Mouse (Mus musculus) erythroid progenitor cell, adult 5-6 weeks (primary cell): ENCODE measurements around the gene Dcst2. TPM values are rescaled to one million over a fixed set of nuclear protein-coding genes. Genes with fewer than 3 reads are reported as not detected.

Experiments
- ATAC-seq: replicated peaks from 2 replicates; pipeline ENCODE4 v1.8.0; 2016; ENCODE audit warnings: moderate number of reproducible peaks, mild to moderate bottlenecking, moderate TSS enrichment, inconsistent platforms; ENCODE audit not compliant: poor library complexity, low FRiP score, severe bottlenecking
- total RNA-seq, 2 experiments: library from RNA; stranded (forward) in 1 of 2; stranded (reverse) in 1 of 2; fragments of 150-400 nt in 1 of 2; fragments of 186-747, 209-891 nt in 1 of 2; gene quantifications; 2 replicates each; pipeline versions ENCODE4 v1.2.3 to v1.2.4; 2015 to 2017; ENCODE audit warnings: low replicate concordance in 2 of 2

Dcst2 gene
- total RNA-seq, 2 experiments from 2014 or later: not detected

DNA sequence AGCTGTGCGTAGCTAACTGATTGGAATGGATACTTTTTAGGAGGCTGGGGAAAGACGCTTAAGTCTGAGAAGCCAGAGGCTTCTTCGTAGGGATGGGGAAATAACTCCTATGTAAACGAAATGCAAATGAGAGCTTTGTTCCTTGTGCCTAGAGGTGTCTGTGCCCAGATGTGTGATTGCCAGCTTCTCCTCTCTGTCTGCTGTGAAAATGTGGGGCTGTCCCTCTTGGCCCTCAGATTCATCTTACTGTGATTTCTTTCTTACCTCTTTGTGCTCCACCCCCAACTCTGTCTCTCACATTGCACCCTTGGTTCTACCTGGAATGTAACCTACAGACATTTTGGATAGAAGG lies 34.9 kb downstream of the Dcst2 start:
- ATAC-seq: no peak

DNA sequence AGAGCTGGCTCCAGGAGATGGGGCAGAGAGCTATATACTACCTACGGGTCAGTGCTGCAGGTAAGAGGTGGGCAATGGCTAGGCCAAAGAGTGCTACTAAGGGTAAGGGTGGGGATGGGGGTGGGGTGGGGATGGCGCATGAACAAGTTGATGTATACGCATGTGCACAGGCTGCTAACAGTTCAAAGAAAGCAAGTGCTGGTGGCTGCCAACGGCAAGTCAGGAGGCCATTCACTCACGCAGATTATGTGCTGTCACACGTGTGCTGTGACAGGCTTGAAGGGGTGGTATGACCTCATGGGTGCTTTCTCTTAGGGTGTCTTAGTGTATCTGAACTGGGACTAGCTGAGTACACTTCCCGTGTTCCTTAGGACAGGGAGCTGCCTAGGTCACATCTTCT lies 39.6 kb downstream of the Dcst2 start:
- no peak for ATAC-seq

DNA sequence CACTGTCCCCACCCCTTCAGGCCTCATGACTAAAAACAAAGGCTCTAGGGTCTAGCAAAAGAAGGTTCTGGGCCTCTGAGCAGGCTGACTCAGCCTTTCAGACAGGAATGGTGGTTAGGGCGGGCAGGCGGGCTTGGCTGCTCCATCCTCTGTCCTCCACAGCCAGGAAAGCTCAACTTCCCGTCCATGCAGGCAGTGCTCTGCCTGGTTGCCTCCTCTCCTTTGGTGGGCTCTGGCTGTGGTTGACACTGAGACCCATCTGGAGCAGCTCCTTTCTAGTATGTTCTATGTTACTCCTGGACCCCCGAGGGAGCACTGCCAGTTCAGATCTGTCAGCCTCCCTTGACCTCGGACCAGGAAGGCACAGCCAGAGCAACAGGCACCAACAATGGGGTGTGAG lies 40.9 kb downstream of the Dcst2 start, which contains the start of gene Lenep:
TSS of gene Lenep (minus strand) at position 101 of the 400 bp plus-strand sequence.
- no peak for ATAC-seq

DNA sequence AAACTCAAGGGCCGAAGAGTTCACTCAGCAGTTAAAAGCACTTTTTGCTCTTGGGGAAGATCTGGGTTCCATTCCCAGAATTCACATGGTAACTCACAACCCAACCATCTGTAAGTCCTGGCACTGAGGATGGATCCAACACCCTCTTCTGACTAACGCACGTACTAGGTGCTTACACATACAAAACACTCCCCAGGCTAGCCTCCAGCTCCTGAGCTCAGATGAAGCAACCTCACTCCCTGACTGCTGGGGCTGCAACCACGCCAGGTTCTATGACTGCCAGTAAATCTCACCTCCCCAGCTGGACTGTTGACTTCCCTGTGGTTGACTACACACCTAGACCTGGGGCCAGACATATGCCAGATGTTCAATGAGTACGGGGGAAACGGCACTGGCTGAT lies 45.1 kb downstream of the Dcst2 start:
- ATAC-seq: no peak

DNA sequence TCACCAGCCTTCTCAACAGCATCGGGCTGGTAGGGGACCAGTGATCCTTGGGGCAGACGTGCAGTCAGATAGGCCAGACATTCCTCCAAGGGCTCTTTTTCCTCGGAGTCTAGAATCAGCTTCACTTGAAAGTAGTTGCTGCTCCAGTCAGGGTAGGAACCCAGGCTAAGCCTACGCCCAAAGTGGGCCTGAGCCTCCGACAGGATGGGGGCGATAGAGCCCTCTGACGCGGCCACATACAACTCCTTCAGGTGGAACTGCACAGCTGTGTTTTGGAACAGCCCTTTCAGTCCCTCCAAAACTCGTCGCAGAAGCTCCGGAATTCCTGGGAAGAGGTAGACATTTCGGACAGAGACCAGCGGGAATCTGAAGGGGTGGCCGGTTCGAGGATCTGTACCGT lies 46.7 kb downstream of the Dcst2 start:
- no peak for ATAC-seq

DNA sequence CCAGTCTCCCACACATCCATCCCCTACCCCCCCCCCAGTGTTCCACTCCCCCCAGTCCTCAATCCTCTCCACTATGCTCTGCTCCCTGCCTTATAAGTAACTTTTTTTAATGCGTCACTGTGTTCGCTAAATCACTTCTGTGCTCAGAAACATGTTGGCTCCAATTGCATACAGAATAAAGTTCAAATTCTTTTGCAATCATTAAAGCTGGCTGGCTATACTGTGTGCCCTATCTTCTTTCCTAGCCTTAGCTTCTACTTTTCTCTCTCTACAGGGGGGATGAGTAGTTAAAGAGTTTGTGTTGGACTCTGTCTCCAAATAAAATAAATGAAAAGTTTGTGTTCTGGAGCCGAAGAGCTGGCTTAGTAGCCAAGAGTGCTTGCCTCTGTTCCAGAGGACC lies 47.9 kb downstream of the Dcst2 start:
- ATAC-seq: no peak

DNA sequence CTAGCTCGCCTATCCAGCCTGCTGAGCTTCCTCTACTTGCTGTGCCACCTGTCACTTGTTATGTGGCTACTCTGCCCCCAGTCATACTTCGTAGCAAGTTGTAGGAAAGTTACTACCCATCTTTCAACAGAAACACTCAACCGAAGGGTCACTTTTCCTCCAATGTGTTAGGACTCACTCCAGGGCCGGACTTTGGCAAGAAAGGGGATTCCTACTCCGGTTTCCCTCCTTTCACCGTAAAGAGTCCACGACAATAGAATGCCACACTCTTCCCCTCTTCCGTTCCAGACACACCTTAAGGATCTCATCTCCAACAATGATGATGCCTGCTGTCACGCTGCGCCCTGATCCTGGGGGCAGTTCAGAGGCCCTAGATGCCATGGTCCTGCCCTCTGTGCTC lies 49.1 kb downstream of the Dcst2 start:
- no peak for ATAC-seq

DNA sequence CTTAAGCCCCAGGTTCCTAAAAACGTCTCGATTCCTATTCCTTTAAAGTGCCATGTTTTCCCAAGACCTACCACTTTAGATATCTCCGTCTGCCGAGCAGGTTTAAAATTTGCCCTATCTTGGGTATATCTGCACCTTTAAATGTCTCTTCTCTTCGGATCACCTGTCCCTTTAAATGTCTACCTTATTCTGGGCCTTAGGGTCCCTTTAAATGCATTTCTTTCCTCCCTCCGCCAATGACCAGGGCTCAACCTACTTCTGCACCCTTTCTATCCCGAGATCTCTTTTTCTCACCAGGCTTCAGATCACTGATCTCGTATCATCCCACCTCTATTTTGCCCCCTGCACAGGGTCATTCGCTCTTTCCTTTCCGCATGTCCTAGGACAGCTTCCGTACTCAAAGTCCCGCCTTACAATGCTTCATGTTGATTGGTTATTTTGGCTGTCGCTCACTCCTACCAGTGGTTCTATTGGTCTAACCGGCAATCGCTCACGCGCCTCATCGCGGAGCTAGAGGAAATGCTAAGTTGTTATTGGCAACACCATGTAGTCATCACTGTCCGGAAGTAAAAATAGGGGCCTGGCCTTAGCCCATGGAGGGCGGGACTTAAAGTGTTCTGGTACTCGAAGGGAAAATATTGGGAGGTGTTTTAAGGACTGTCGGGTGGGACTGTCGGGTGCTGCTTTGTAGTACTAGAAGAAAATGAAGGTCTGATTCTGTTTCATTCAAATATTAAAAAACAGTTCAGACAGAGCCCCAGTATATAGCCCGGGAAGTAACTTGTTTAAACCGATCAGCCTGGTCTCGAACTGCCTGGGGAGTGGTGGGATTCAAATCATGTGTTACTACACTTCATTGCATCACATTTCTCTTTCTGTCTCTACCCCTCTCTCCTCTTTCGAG lies 50.0 kb downstream of the Dcst2 start, which contains the start of gene Flad1:
TSS of gene Flad1 (minus strand) at position 381 of the 904 bp plus-strand sequence.
- ATAC-seq: peak; percentile 99

DNA sequence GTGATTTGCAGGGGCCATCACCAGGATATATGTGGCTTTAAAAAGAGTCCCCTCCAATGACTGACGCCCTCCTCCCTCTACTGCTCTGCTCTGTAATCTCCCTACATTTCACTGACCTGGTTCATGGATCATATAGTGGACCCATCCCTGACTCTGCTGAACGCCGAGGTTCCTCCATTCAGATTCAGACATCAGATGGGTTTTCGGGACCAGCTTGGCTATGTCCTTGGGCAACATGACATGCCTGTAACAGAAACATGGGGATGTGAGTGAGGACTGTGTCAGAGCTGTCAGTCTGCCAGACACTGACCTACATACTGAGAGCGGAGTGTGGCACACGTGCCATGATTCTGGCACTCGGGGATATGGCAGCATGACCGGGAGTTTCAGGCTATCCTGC lies 54.4 kb downstream of the Dcst2 start:
- ATAC-seq: no peak

DNA sequence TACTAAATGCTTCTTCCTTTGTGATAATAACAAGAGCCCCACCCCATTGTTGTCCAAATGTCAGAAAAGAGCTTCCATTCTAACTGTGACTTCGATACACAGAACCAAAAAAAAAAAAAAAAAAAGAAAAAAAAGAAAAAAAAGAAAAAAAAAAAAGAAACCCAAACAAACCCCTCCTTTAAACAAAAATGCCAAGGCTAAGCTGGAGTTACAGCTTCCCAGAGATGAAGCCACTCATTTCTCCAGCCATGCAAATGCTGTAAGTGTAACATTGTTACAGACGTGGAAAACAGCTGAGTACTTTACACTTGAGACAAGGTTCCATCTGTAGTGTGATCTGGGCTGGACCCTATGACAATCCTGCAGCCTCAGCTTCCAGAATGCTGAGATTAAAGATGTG lies 55.4 kb downstream of the Dcst2 start:
- ATAC-seq: no peak

DNA sequence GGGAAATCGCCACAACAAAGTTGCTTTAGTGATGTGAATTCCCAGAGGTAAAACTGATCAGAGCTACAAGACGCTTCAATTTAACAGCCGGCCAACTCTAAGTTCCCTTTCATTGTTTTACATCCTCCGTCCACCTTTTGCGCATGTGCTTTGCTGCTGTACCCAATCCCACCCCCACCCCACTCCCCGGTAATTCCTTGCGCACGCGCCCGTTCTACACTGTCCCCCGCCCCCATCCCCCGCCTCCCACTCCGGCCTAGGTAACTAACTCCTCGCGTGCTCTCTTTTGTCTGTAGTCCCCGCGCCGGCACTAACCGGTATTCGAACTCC lies 56.0 kb downstream of the Dcst2 start:
- no peak for ATAC-seq

DNA sequence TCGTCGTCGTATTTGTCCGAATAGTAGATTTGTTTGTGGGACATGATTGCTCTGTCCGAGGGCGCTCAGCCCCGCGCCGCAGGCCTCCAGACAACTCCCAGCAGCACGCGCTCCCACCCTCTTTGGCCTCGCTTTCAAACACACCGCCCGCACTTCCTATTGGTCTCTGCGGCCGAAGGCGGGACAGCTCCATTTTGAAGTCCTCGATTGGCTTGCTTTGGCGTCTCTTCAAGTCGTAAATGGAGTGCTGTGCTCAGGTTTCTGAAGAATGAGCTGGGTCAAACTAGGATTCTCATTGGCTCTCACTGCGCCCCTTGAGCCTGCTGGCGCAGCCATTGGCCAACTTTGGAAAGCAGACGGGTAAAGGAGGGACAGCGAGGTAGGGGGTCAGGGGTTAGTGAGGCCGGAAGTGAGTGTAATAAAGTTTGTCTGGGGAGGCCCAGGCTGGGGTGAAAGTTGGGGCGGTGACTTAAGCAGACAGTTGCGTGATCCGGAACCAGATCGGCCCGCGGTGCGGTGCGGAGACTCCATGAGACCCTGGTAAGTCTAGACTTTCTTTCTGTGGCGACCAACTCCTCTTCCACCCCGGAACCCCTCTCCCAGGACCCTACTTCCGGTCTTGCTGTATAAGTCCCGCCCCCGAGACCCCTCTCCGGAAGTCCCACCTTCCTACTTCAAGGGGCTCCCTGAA lies 56.5 kb downstream of the Dcst2 start, which contains the start of the genes Cks1b and Shc1:
TSS of gene Cks1b (minus strand) at position 214 of the 691 bp plus-strand sequence.
TSS of gene Shc1 (plus strand) at position 274 of the 691 bp plus-strand sequence.
- ATAC-seq: peak; percentile 83

DNA sequence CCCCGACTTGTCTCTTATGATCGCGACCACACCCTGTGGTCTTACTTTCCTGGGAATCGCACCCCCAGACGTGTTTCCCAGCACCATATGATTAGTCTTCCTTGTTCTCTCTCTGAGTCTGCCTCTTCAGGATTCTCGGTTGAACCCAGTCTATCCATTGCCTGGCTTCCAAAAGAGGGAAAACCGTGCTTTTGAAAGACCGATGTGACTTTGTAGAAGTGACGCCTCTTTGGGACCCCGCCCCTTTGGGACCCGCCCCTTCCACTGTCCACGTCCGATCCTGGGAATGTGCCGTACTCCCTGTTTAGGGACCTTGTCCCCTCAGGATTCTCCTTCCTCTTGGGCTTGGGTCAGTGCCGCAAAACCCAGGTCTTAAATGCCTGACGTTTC lies 57.1 kb downstream of the Dcst2 start:
- ATAC-seq: peak; percentile 31

DNA sequence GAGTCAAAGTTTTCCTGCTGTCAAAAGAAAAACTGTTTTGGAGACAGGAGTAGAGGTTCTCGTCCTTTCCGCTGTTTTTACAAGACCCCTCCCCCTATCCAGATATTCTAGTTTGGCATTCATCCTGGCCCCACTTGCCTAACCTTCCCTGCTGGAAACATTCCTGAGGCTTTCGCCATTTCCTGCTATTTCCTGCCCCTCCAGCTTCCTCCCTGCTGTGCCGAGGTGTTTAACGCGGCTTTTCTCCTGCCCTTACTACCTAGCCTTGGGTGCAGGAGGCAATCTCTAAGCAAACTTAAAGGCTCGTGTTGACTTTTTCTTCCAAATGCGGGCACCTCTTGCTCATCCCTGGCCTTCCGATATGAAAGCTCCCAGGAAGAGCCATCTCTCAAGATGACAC lies 57.8 kb downstream of the Dcst2 start:
- no peak for ATAC-seq

DNA sequence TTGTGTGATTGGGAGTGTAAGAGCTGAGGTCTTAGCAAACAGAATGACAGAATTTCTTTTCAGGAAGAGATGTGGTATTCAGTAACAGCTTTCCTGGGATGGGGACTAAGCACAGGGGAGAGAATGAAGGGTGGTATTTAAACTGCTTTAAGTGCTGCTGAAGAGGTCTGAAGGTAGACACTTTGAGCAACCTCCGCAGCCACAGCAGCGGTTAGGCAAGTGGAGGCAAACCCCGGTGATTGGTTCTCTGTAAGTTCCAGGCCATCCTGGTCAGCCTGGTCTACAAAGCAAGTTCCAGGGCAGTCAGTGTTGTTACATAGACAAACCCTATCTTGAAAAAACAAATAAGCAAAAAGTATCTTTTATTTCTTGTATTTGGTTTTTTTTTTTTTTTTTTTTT lies 58.2 kb downstream of the Dcst2 start:
- ATAC-seq: no peak

DNA sequence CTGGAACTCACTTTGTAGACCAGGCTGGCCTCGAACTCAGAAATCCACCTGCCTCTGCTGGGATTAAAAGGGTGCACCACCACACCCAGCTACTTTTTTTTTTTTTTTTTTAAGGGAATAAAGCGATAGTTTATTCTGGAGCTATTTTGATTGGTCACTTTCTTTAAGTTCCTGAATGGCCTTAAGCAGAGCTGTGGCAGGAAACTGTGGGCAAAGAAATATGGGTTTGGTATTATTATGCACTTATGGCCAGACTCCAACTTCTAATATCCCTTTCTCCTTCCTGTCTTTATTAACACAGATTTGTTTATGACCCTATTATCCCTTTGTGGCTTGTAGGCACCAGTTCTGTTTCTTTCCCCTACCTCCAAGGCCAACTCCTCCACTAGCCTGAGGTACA lies 58.6 kb downstream of the Dcst2 start:
- ATAC-seq: no peak

DNA sequence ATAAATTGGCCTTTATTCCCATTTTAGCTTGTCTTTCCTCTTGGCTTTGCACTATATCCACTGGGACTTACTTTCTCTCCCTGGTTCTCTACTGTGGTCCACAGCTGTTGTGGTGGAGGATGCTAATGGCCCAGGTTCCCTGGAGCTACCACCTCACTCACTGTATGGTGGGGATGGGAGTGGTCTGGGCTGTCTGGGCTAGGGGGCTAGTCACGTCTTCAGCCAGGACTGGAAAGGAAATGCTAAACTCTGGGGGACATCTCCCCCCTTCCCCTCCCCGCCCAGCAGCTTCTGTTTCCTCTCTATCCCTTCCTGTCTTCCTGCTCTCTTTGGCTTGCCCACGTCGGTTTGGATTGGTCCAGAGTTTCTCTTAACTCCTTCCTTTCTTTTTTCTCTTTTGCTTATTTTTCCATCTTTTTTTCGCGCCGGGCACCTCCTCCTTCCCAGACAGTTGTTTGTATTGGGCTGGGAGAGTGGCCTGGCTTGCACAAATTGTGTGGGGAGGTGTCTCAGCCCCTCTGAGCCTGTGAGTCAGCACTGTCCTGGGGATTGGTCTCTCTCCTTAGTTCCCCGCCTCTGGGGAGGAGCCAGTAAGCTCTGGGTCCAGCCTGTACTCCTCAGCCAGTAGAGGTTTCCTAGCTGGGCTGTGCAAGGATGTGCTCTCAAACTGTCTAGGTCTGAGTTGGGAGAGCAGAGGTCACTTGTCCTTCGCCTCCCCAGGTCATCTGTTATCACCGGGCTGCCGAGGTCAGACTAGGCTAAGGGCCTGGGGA lies 59.4 kb downstream of the Dcst2 start:
- ATAC-seq: peak; percentile 73

DNA sequence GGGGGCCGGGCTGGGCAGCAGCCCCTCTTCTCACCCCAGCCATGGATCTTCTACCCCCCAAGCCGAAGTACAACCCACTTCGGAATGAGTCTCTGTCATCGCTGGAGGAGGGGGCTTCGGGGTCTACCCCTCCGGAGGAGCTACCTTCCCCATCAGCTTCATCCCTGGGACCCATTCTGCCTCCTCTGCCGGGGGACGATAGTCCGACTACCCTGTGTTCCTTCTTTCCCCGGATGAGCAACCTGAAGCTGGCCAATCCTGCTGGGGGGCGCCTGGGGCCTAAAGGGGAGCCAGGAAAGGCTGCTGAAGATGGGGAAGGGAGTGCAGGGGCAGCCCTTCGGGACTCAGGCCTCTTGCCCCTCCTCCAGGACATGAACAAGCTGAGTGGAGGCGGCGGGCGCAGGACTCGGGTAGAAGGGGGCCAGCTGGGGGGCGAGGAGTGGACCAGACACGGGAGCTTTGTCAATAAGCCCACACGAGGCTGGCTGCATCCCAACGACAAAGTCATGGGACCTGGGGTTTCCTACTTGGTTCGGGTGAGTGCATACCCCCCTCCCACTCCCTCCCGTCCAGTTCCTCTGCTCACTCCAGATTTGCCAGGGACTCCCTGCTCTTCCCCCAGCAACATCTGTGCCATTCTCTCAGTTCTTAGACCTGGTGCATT lies 60.2 kb downstream of the Dcst2 start:
- ATAC-seq: no peak

DNA sequence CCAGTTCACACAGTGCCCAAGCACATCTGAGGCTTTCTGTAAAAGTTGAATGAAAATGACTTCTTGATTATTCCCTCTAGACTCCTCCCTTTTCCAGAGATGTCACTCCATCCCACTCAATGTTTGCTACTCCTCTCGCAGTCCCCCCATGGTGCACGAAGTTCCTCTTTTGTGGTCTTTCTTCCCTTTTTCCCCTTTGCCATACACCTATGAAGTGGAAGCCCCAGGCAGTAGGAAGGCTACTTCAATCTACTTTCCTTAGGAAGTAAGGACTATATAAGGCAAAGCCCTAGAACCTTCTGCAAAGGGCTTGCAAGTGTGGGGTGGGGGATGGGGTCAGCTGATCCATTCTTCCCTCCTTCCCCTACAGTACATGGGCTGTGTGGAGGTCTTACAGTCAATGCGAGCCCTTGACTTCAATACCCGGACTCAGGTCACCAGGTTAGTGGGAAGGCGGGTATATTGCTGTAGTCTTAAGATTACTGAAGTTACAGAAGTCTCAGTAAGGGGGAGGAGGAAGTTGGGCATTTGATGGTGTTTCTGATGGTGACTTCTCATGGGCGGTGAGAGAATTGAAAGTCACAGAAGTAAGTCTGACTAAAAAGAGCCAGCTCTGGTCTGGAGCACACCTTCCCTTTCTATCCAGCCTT lies 60.9 kb downstream of the Dcst2 start:
- no peak for ATAC-seq
